Mouse (Mus musculus) monocyte, adult 2 months (primary cell): ENCODE results near the gene Prr15l.
A peak's percentile ranks its signal among the peaks of the same experiment; 100 is the strongest.

Source experiments
- DNase-seq, 2 experiments: peaks; one replicate each; pipeline ENCODE4 v3.0.0; 2022; ENCODE audit warnings: low spot score in 2 of 2, low read depth in 1 of 2

Gene Prr15l

GRCm38 (mm10) chr11:96944844-96945580, 17.1 kb downstream of the Prr15l start:
- no peak for DNase-seq

GRCm38 (mm10) chr11:96946498-96946897, 18.6 kb downstream of the Prr15l start:
- DNase-seq = no peak

- DNase-seq = no peak
Measured at GRCm38 (mm10) chr11:96947849-96948248, 19.9 kb downstream of the Prr15l start.

- DNase-seq = no peak
Measured at GRCm38 (mm10) chr11:96950767-96951166, 22.9 kb downstream of the Prr15l start.

- no peak for DNase-seq
Measured at GRCm38 (mm10) chr11:96952426-96952825, 24.5 kb downstream of the Prr15l start.

GRCm38 (mm10) chr11:96952896-96953295, 25.0 kb downstream of the Prr15l start:
- DNase-seq = no peak

- no peak for DNase-seq
Measured at GRCm38 (mm10) chr11:96955094-96955493, 27.2 kb downstream of the Prr15l start.

GRCm38 (mm10) chr11:96956009-96956724, 28.3 kb downstream of the Prr15l start:
- DNase-seq = no peak

GRCm38 (mm10) chr11:96957061-96957805, 29.3 kb downstream of the Prr15l start:
- no peak for DNase-seq

- DNase-seq = peak; percentile 45 to 78
Measured at GRCm38 (mm10) chr11:96963580-96963979, 35.7 kb downstream of the Prr15l start.

GRCm38 (mm10) chr11:96966172-96966571, 38.3 kb downstream of the Prr15l start:
- DNase-seq = no peak

GRCm38 (mm10) chr11:96966914-96967543, 39.1 kb downstream of the Prr15l start:
- DNase-seq = peak; percentile 47 to 54

GRCm38 (mm10) chr11:96967544-96968269, 39.8 kb downstream of the Prr15l start:
- DNase-seq = no peak

GRCm38 (mm10) chr11:96968476-96968875, 40.6 kb downstream of the Prr15l start:
- no peak for DNase-seq

- no peak for DNase-seq
Measured at GRCm38 (mm10) chr11:96969280-96969722, 41.4 kb downstream of the Prr15l start.

- no peak for DNase-seq
Measured at GRCm38 (mm10) chr11:96969746-96970145, 41.8 kb downstream of the Prr15l start.

GRCm38 (mm10) chr11:96970341-96970740, 42.4 kb downstream of the Prr15l start:
- DNase-seq = no peak

- no peak for DNase-seq
Measured at GRCm38 (mm10) chr11:96972906-96973305, 45.0 kb downstream of the Prr15l start.

GRCm38 (mm10) chr11:96973426-96973964, 45.6 kb downstream of the Prr15l start:
- DNase-seq = no peak

- peak; percentile 53 to 54 for DNase-seq
Measured at GRCm38 (mm10) chr11:96974813-96975212, 46.9 kb downstream of the Prr15l start.
